Mouse (Mus musculus) ovary, postnatal 36 days (tissue): ENCODE data around the gene Rassf4.
"Not testable (repeated sequence)": the region's sequence is repeated elsewhere in the genome, so short reads cannot be mapped to it uniquely, and the experiment has no call there.

ENCODE experiments used
- DNase-seq: peaks from one replicate; pipeline ENCODE4 v3.0.0; 2022; ENCODE audit warnings: low spot score, mixed read lengths

Rassf4 gene

DNA sequence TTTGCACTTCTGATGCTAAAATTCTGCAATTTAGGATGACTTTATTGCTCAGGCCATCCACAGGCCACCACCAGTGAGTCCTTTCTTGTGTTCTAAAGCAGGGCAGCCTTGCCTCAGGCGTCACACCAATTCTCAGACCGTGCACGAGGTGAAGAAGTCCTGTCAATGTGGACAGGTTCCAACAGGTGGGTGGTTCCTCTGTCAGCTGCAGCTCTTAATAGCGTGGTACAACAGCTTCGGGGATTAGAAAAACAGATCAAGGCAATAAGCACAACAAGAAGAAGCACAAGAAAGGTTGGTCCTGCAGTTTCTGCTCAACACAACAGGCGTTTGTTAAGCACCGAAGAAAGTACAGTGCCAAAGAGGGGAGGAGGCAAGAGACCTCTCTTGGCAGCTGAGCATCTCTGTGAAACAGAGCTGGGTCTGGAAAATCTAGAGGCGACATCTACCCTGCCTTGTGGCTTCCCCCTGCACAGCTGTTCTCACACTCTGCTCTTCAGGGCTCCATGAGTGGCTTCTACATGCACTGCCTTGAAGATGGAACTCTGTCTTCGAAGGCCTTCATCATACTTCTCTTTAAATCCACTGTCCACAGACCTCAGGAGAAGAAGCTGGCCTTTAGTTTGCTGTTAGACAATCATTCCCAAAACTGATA, 37.0 kb downstream of the Rassf4 start:
- DNase-seq: no peak

DNA sequence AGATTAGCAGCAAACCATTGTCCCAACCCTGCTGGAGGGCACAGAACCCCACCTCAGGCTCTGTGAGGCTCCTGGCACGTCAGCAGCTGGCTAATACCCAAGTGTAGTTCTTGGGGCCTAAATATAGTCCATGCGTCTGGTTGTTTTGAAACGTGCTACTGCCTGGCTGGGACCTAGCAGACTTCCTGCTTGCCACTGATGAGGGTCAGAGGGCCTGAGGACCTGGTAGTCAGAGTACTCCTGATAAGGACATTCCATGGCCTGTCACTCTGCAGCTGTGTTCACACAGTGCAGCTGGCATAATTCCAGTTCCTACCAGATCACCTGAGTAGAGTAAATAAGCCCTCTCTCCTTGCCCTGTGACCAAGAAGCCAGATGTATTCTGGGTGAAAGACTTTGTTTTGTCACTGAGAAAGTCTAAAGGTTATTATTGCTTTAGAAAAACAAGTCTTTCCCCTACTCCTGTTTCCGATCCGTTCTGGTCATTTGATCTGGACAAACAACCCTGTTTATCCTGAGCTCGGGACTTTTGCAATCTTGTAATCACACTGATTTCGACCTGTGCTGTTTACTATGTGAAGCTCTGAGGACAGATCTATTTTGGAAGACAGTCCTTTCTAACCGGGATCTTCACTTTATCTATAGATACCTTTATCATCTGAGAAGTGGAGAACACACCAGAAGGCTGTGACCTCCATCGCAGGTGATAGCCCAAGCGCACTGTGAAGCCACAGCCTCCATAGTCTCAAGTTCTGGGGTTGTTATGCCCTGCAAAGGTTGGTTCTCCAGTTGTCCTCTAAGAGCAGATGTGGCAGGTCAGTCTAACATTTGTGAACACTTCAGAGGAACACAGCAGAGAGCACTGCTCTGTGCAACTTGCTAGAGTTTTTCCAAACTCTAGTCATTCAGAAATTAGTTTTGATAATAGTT, 38.2 kb downstream of the Rassf4 start:
- peak; percentile 52 for DNase-seq

DNA sequence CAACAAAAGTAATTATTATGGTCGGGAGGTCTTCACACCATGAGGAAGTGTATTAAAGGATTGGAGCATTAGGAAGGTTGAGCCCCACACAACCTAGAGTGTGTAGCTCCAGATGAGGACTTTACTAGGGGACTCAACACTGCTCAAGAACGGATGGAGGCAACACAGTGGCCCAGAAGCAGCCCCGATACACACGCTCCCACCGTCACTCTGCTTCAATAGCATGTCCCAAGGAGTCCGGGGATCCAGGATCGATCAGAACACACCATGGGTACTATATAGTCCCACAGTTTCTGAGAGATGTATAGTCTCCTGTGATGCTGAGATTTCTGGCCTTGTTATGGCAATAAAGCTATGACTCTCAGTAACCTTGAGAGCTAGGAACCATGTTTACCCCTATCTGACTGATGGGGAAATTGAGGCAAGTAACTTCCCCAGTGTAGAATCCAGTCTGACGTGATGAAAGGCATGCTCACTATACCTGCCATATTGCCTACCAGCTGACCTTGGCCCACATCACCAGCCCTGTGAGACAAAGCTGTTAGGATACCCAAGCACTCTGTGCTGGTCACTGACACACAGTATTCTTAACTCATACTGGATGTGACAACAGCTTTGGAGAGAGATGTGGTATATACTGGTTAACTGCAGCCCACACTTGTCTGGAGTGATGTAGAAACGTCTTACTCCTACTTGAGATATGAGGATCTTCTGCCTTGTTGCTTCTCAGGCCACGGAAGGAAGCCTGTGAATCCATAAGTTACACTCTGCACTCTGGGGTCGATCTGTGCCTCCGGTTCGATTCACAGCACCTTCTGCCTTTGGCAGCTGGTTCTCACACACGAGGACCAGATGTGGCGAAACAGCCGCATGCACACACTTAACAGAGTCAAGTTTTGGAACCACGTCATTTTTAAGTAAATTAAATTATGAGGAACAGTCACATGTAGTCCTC, 39.7 kb downstream of the Rassf4 start:
- DNase-seq: no peak

DNA sequence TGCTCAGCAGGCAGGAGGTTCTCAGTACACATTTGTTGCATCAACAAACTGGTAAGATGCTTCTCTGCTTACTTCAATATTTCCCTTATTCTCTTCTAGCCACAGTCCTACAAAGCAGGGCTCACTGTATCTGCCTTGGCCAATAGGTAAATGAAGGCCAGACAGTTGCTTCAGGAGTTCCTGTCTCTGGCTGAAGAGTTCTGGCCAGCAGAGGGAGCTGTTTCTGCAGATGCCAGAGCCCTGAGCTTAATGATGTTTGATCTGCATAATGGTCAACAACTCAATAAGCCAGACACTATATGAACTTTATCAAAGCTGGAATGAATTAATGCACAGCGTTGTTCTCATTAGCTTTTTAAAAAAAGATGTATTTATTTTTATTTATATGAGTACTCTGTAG, 41.6 kb downstream of the Rassf4 start:
- peak; percentile 61 for DNase-seq

DNA sequence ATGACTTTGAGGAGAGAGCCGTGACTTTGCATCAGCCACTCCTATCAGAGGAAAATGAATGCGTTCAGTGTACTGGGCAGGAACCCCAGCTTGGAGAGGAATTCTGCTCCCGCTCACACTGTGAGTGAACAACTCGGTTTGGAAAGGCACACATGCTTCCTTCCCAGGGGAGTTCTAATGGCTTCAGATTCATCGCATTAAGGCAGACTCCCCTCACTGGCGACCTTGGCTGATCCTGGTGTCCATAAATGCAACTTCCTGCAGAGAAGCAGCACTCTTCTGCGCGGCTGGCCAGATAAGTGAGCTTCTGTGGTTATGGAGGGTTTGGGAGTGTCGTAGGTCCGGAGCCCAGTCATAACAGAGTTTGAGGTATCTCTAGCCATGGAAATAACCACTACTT, 44.0 kb downstream of the Rassf4 start:
- DNase-seq: no peak

DNA sequence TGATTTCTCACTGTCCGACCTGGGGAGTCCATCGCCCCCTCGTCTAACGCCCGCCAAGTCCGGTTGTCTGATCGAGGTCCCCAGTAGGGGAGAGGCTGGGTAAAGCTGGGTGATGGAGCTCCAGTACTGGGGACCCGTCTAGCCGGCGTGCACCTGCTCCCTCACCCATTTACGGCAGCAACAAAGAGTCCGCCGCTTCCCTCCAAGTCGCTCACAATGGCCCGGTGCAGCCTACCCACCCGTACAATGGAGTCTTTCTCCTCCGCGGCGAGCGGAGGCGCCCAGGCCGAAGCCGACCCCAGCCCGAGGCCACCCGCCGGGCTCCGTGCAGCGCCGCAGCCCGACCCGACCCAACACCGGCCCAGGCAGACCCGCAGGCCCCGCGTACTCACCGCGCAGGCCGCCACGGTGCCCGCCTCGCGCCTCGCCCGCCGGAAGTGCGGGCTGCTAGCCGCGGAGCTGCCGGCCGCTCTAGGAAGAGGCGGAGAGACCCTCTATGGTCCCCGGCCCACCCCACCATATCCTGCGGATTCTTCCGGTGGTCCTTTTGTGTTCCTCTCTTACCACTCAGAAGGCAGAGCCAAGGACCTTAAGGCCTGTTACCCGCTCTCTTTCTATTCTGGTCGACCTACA, 45.1 kb downstream of the Rassf4 start, which contains the start of gene Zfp422:
Gene Zfp422 (minus strand): TSS at position 461 of the 633 bp plus-strand sequence.
- DNase-seq: peak; percentile 76

DNA sequence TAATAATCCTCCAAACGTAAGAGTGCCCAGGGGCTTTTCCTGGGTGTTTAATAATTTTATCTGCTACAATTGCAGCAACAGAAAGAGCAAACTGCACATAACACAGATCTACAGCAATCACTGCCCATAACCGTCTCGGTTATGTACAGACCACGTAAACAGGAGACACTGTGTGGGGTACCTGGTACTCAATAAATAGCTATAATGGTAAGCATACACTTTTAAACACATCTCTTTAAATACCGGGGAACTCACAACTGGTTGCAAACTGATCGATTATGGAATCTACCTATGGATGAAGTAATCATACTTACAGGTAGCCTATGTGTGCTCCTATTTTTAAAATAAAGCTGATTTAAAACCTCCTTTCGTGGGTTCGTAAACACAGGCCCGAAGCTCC, 45.7 kb downstream of the Rassf4 start:
- DNase-seq: no peak

DNA sequence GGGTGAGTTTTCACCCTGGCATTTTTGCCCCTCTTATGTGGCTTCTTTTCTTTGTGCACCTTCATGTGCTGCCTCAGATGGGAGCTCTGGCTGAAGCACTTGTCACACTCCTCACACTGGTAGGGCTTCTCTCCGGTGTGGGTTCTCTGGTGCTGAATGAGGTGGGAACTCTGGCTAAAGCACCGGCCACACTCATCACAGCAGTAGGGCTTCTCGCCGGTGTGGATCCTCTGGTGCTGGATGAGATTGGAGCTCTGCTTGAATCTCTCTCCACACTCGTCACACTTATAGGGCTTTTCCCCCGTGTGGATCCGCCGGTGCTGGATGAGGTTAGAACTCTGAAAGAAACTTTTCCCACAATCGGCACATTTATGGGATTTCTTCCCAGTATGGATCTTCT, 47.3 kb downstream of the Rassf4 start:
- not testable (repeated sequence) for DNase-seq

DNA sequence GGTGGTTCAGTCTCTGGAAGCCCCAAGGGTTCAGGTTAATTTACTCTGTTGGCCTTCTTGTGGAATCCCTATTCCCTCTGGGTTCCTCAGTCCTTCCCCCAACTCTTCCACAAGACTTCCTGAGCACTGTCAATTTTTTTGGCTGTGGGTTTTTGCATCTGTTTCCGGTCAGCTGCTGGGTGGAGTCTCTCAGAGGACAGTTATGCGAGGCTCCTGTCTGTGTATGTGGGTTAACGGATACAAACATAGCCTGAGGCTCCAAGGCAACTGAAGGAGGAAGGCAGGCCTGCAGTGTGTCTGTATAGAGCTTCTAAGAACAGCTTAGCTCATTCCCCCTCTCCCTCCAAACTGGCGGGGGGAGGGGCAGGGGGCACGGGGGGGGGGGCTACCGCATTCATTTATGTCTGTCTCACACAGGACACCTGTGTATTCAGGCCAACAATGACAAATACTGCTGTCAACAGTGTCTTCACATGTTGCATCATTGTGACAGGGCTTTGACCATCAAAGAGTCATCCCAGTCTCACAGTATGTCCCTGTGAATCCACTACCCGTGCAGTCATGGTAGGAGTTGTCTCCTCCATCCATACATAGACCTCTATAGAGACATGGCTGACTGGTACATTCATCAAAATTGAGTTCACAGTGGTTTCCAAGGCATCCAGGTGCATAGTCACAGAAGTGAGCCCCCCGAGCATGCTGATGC, 52.3 kb downstream of the Rassf4 start:
- DNase-seq: no peak

DNA sequence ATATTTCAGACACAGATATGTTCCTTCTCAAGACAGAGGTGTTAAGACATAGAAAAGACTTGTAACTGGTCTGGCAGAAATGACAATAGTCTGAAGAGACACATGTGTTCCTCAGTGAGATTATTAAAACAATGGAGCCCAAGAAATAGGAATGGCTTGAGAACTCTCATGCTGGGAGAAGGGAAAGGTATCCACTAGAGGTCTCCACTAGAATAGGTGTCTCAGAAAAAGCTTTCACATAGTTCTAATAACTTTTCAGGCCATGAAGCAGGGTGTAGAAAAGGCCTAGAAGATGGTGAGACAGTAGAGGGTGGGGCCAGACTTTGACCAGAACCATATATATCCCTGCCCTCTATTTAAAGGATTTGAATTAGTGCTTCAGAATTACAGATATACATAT, 55.7 kb downstream of the Rassf4 start:
- DNase-seq: no peak

DNA sequence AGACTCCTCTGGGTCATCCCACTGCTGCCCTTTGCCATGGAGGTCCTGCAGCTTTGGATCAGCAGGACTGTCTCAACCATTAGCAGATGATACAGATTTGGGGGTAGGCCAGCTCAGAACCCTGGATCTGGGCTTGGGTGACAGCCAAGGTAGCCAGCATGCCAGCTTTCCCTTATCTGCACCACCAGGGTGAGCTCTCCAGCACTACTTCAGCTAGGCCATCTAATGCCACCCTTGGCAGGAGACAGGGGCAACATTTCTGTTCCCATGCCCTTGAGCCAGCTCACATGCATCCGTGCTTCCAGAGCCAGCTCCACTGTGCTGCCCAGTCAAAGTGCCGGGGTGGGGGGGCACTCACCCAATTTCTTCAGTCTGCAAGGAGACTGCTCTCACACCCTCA, 58.0 kb downstream of the Rassf4 start:
- DNase-seq: no peak

DNA sequence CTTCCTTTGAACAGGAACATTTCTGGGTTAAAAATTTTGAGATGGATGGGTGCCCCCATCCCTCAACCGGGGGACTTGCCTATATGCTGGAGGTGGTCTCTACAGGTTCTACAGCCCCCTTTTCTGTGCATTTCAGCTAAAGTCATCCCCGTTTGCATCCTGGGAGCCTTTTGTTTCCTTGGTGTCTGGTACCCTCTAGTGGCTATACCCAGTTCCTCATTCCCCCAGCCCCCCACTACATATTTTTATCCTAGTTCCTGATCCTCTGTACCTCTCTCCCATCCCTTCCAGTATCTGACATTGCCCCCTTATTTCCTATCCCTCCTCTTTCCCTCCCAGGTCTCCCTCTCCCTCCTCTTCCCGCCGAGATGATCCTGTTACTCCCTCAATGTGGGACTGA, 66.5 kb downstream of the Rassf4 start:
- no peak for DNase-seq

DNA sequence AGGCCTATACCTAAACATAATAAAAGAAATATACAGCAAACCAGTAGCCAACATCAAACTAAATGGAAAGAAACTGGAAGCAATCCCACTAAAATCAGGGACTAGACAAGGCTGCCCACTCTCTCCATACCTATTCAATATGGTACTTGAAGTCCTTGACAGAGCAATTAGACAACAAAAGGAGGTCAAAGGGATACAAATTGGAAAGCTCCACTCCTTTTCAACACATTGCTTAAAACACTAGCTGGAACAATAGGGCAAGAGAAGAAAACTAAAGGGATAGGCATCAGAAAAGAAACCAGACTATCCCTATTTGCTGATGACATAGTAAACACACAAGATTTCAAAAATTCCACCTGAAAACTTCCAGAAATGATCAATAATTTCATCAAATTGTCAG, 72.8 kb downstream of the Rassf4 start:
- DNase-seq: not testable (repeated sequence)

DNA sequence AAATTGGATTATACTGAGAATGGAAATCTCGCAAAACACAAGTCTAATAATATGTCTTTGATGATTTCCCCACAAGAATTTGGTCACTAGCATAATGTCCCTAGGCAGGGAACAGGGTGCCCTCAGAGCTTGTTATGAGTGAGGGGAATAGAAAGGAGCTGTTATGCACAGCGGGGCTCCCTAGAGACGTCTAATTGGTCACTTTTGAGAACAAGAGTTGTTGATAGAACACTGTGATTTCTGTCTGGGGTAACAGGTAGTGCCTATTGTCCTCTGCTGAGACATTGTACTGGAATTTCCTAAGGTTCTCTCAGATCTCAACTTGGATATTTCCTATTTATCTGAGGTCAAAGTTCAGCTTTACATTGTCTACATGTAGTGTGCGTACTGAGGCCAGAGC, 89.7 kb downstream of the Rassf4 start, which contains the start of gene Olfr215:
Gene Olfr215 (minus strand): TSS at position 101 of the 400 bp plus-strand sequence.
- DNase-seq: no peak
